Mouse (Mus musculus) gastrocnemius, adult 2 months (tissue): ENCODE results near the gene Fam3a. TPM values are rescaled to one million over a fixed set of nuclear protein-coding genes. Genes with fewer than 3 reads are reported as not detected.
"Not testable (repeated sequence)": the region's sequence is repeated elsewhere in the genome, so short reads cannot be mapped to it uniquely, and the experiment has no call there.

Source experiments
- DNase-seq: peaks from one replicate; pipeline ENCODE4 v3.0.0; 2022
- H3K27ac ChIP-seq: fragments of 200-600 bp; 2 replicates; pipeline ENCODE4 v1.8.1; 2022; ENCODE audit warnings: mild to moderate bottlenecking
- H3K4me3 ChIP-seq: fragments of 200-600 bp; 2 replicates; pipeline ENCODE4 v1.8.1; 2022; ENCODE audit warnings: mild to moderate bottlenecking, moderate library complexity
- CTCF ChIP-seq: fragments of 200-600 bp; IDR thresholded peaks from 2 replicates; pipeline ENCODE4 v1.8.1; 2022; ENCODE audit warnings: antibody characterized with exemption, mild to moderate bottlenecking, moderate library complexity
- intact Hi-C: fragments of 180-260 bp; cut with DNase I; formaldehyde crosslinking; loops from one replicate; pipeline ENCODE4 v1.15.1; 2025
- total RNA-seq, 2 experiments: library from RNA; stranded (reverse); gene quantifications; 2 replicates each; pipeline ENCODE4 v1.2.3; 2021

Fam3a gene
- total RNA-seq, 2 experiments from 2014 or later: 13.2 to 13.6 TPM

DNA sequence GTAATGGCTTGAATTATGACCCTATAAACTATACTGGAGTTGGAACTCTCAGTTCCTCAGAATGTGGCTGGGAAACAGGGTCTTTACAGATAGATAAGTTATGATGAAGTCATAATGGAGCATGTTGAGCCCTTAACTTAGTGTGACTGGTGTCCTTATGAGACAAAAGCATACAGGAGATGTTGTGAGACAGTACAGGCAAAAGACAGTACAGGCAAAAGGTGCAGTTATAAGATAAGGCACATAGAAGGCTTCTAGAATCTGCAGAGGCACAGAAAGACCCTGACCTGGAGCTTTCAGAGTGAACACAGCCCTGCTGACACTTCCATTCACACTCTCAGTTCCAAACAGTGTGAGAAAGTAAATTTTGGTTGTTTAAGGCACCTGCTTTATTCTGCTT lies 4.9 kb downstream of the Fam3a start:
- intact Hi-C loops: no loop called here
- no peak overlapping the region for H3K4me3 ChIP-seq
- H3K27ac ChIP-seq: no peak overlapping the region
- no peak for DNase-seq
- TF ChIP-seq CTCF: no peak

DNA sequence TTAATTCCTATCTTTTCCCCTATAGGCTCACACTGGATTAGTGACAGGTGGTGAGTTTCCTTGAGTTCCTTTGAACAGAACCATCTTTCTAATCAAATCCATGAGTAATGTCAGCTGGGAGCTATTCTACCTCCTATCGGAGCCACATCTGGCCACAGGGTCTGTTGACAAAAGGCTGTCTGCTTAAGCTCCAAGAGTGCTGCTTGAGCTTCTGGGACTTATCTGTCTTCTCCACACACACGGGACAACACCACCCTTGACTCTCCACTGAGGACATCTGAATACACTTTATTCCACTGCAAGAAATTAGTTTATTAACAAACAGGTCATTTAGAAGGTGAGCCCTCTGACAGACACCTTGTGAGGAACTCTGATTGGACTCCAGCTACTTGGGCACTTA lies 8.6 kb downstream of the Fam3a start:
- no peak for TF ChIP-seq CTCF
- H3K27ac ChIP-seq: no peak overlapping the region
- intact Hi-C loops: no loop called here
- no peak overlapping the region for H3K4me3 ChIP-seq
- no peak for DNase-seq

DNA sequence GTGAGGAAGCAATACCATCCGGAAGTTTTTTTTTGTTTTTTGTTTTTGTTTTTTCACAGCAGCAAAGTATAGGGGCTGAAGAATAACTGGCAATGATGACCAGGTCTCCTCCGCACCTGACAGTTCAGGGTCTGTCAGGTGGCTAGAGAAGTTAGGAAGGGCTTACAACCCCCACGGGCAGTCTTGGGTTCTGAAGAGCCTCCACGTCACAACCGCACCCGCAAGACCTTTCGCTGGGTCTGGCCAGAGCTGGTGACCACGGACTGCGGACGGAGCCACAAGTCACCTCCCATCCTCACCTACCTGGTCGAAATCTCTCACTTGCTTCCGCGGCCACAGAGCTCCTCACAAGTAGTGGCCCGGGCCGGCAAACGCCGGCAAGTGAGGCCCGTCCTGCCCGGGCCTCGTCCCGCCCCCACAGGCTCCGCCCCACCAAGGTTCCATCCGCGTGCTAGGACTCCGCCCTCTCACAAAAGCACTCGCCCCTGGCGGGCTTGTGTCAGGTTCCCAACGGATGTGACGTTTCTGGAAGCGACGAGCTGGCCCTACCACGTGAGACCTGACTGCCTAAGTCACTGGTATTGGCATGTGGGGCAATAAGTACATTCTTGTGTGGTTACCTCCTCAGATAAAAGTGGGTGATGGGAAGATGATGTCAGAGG lies 20.1 kb downstream of the Fam3a start, which contains the start of the genes Ubl4a and Slc10a3:
Gene Ubl4a, minus strand, starts transcription at position 331 of the 662 bp plus-strand sequence.
Gene Slc10a3, minus strand, starts transcription at position 462 of the 662 bp plus-strand sequence.
- peak within 1 kb of the TSS; percentile 82 for H3K27ac ChIP-seq
- intact Hi-C loops: no loop called here
- no peak for TF ChIP-seq CTCF
- peak within 1 kb of the TSS; percentile 77 for H3K4me3 ChIP-seq
- peak; percentile 93 for DNase-seq

DNA sequence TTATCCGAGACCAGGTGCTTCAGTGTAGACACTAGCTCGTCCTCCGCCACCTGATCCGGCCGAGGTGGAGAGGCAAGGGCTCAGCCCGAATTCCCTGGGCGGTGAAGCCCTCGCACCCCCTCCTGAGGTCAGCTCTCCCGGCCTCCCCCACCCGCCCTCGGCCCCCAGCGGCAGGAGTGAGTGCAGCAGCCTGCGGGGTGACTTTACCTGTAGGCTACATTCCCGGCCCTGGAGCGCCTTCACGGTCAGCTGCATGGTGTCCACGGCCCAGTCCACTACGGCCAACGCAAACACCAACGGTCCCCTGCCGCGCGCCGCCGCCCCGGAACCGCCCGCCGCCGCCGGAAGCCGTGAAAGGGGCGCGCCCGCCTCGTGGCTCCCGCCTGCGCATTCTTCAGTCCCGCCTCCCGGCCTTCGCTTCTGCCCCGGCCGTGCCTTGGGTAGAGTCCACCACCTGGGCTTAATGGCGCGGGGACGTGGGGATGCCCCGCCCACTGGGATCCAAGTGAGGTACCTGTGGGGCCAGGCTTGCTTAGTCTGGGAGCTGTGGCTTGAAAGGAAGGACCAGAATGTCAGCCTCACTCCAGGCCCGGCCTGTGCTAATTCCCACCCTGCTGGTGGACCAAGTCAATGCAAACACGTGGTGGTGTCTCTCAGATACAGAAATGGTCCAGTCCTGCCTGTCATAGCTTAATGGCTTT lies 24.7 kb downstream of the Fam3a start:
- TF ChIP-seq CTCF: peak; percentile 20; the same call in 1 of the 2 replicates
- peak overlapping the region; percentile 71 for H3K4me3 ChIP-seq
- H3K27ac ChIP-seq: peak overlapping the region; percentile 93
- peak; percentile 86 for DNase-seq
- intact Hi-C loops: loop anchor here (5.0 kb wide), 1 partner anchor 61 kb away; no protein-coding TSS in a partner anchor

DNA sequence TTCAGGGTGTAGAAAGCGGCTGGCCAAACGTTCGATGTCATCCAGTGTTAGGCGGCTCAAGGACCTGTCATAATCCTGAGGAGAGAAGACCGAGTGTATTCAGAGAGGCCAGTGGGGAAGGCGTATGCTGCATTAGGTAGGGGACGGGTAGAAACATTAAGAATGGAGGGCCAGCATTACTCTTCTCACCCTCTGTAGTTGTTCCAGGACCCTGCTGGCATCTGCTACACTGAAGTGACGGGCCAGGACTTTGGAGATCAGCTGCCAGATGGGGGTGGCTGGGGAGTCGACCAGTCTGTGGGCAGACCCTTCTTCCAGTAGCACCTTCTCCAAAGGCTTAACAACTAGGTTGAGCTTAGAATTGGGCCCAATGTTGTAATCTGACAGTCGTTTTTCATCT lies 25.6 kb downstream of the Fam3a start:
- Histone ChIP-seq H3K4me3 (peak overlapping the region; percentile 71), H3K27ac (peak overlapping the region; percentile 93)
- TF ChIP-seq CTCF: no peak
- DNase-seq: no peak
- intact Hi-C loops: loop anchor here (5.0 kb wide), 1 partner anchor 60 kb away; no protein-coding TSS in a partner anchor

DNA sequence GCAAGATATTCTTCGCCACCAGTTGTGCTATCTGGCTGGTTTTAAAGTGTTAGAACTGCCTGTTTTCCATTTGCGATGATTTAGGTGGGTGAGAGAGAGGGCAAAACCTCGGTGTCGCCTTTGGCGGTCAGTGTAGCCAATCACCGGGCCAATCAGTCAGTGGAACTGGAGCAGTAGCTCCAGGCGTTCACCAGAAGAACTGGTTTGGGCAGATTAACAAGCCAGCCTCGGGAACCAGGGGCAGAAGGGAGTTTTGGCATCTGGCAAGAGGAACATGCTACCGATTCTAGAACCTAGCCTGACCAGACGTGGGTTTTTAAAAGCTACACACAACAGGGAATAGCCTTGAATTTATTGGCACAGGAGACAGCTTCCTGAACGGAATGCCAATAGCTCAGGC lies 33.9 kb downstream of the Fam3a start:
- DNase-seq: no peak
- H3K27ac ChIP-seq: no peak overlapping the region
- no peak overlapping the region for H3K4me3 ChIP-seq
- intact Hi-C loops: no loop called here
- no peak for TF ChIP-seq CTCF

DNA sequence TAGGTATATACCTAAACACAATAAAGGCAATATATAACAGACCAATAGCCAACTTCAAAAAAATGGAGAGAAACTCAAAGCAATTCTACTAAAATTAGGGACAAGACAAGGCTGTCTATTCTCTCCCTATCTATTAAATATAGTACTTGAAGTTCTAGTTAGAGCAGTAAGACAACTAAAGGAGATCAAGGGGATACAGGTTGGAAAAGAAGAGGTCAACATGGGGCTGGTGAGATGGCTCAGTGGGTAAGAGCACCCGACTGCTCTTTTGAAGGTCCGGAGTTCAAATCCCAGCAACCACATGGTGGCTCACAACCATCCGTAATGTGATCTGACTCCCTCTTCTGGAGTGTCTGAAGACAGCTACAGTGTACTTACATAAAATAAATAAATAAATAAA lies 36.0 kb downstream of the Fam3a start:
- DNase-seq, H3K27ac ChIP-seq, intact Hi-C loops, H3K4me3 ChIP-seq: not testable (repeated sequence)

DNA sequence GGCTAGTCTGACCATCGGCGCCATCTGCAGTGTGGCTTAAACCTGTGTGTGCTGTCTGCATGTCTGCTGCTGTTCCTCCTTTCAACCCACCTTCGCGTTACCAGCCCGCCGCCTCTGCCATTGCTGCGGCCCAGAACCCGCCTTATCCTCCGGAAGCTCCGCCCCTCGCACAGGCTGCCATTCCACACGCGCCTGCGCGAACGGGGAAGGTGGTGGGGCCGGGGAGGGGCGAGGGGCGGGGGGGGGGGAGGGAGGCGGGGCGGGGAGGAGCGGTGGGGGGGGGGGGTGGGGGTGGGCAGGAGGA lies 39.7 kb downstream of the Fam3a start, which contains the start of gene Lage3:
Gene Lage3, minus strand, starts transcription at position 152 of the 304 bp plus-strand sequence.
- intact Hi-C loops: no loop called here
- Histone ChIP-seq H3K27ac (peak within 1 kb of the TSS; percentile 83), H3K4me3 (peak within 1 kb of the TSS; percentile 79)
- DNase-seq: peak; percentile 88
- TF ChIP-seq CTCF: no peak

DNA sequence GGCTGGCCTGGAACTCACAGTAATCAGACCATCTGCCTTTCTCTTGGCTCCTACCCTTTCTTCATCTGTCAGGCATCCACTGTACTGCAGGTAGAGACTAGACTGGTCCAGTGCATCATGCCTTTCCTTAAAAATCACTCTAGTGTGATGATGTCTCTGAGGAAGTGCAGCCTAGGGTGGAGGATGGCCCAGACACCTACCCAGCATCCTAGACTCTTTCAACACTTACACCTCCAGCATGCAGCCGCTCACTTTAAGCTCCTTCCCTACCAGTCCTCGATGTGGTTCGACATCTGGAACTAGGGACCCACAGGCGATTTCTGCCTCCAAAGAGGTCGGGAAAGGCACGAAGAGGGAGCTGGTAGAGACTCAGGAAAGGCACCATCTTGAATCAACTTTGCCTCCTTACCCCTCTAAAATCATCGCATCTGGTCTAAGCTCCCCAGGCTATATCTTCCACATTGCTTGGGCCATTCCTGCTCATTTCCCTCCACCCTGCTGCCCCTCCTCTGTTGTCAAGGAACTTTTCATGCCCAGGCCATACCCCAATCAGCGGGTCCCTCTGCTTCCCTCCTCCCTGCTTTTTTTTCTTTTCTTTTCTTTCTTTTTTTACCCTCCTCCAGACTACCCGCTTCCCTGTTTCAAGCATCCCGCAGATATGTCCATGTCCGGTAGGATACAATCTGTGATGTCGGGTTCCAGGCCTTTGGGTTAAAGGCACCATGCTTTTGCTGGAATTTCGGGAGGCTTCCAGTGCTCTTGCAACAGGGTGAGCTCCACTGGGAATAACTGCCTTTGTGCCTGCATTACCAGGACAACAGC lies 40.2 kb downstream of the Fam3a start:
- no peak for TF ChIP-seq CTCF
- intact Hi-C loops: no loop called here
- peak overlapping the region; percentile 83 for H3K27ac ChIP-seq
- H3K4me3 ChIP-seq: peak overlapping the region; percentile 79
- DNase-seq: no peak

Other genes starting within 250 kb of the Fam3a start
- not detected for gene Tex28, start 225.4 kb downstream of the Fam3a start, total RNA-seq
- gene Tktl1, start 216.0 kb downstream of the Fam3a start, total RNA-seq: not detected
- gene Flna, start 143.5 kb downstream of the Fam3a start, total RNA-seq: 10 to 100 TPM; 32.3 to 48.3 TPM
- gene Emd, start 138.6 kb downstream of the Fam3a start, total RNA-seq: 10 to 100 TPM; 25.7 to 30.3 TPM
- gene Rpl10, start 122.5 kb downstream of the Fam3a start, total RNA-seq: 100 to 1,000 TPM; 165 to 212 TPM
- 10 to 100 TPM; 48.5 to 48.7 TPM for gene Taz, start 111.4 kb downstream of the Fam3a start, total RNA-seq
- gene Dnase1l1, start 110.9 kb downstream of the Fam3a start, total RNA-seq: 100 to 1,000 TPM in 1 of 2 experiments, 10 to 100 TPM in 1; 98.0 to 105 TPM
- 10 to 100 TPM; 77.8 to 95.1 TPM for gene Atp6ap1, start 96.2 kb downstream of the Fam3a start, total RNA-seq
- 10 to 100 TPM; 30.6 to 36.0 TPM for gene Gdi1, start 88.3 kb downstream of the Fam3a start, total RNA-seq
- gene Fam50a, start 80.2 kb downstream of the Fam3a start, total RNA-seq: 10 to 100 TPM; 22.5 to 27.6 TPM
- gene Plxna3, start 64.2 kb downstream of the Fam3a start, total RNA-seq: under 1 TPM; 0.15 to 0.50 TPM
- gene Lage3, start 39.7 kb downstream of the Fam3a start, total RNA-seq: 10 to 100 TPM; 33.9 to 37.1 TPM
- gene Ubl4a, start 20.1 kb downstream of the Fam3a start, total RNA-seq: 10 to 100 TPM; 55.6 to 63.7 TPM
- gene Slc10a3, start 19.9 kb downstream of the Fam3a start, total RNA-seq: 1 to 10 TPM; 2.5 TPM
- 10 to 100 TPM; 21.2 to 26.8 TPM for gene Ikbkg, start within 50 bp of the Fam3a start, total RNA-seq
- 1 to 10 TPM; 4.2 to 4.7 TPM for gene G6pdx, start 35.9 kb upstream of the Fam3a start, total RNA-seq
- not detected for gene Gm6880, start 88.1 kb upstream of the Fam3a start, total RNA-seq
- gene Olfr1326-ps1, start 181.6 kb upstream of the Fam3a start, total RNA-seq: not detected
- not detected for gene Olfr1325, start 199.4 kb upstream of the Fam3a start, total RNA-seq